Mouse (Mus musculus) liver, adult 2 months (tissue): Measurements from ENCODE around the gene Xpo5.

ENCODE experiments used
- CTCF ChIP-seq: fragments of 200-500 bp; IDR thresholded peaks from 2 replicates; pipeline ENCODE4 v1.5.1; 2011; ENCODE audit warnings: low read depth, low read length, control low read depth
- POLR2A ChIP-seq: fragments of 200-500 bp; IDR thresholded peaks from 2 replicates; pipeline ENCODE4 v1.6.1; 2011; ENCODE audit warnings: low read length, control low read depth; ENCODE audit not compliant: insufficient read depth; ENCODE audit errors: extremely low read depth

GRCm38 (mm10) chr17:46283911-46284310 is 81.3 kb downstream of the Xpo5 start:
- TF ChIP-seq CTCF (no peak), POLR2A (no peak)
